Mouse (Mus musculus) ES-E14 (cell line): ENCODE results near the gene Mpzl3. TPM values are rescaled to one million over a fixed set of nuclear protein-coding genes. Genes with fewer than 3 reads are reported as not detected.

Experiments used
- DNase-seq: peaks from one replicate; pipeline ENCODE4 v3.0.0-alpha.2; 2013; ENCODE audit warnings: low read depth, low spot score
- H3K27ac ChIP-seq: 2 replicates; pipeline ENCODE4 v1.5.1; 2012; ENCODE audit warnings: low read depth, mild to moderate bottlenecking, low read length, moderate library complexity, mixed read lengths; ENCODE audit not compliant: poor library complexity, insufficient read depth, severe bottlenecking
- H3K36me3 ChIP-seq: 2 replicates; pipeline ENCODE4 v1.6.1; 2012; ENCODE audit warnings: mild to moderate bottlenecking, low read length, moderate library complexity, mixed read lengths; ENCODE audit not compliant: control insufficient read depth, poor library complexity, insufficient read depth, severe bottlenecking
- H3K4me1 ChIP-seq, 2 experiments: fragments of 150-350 bp in 1 of 2; sonication (generic) in 1 of 2; 2 replicates each; pipeline ENCODE4 v1.6.1; 2012; ENCODE audit warnings: low read length in 2 of 2, mild to moderate bottlenecking in 1 of 2, mixed read lengths in 1 of 2; ENCODE audit not compliant: control insufficient read depth in 2 of 2, insufficient read depth in 2 of 2, poor library complexity in 1 of 2
- H3K4me3 ChIP-seq, 2 experiments: fragments of 150-350 bp in 1 of 2; sonication (generic) in 1 of 2; 2 replicates each; pipeline ENCODE4 v1.5.1; 2012; ENCODE audit warnings: low read length in 2 of 2, low read depth in 1 of 2, mild to moderate bottlenecking in 1 of 2, mixed read lengths in 1 of 2; ENCODE audit not compliant: insufficient read depth in 1 of 2, poor library complexity in 1 of 2, severe bottlenecking in 1 of 2
- H3K9ac ChIP-seq: 2 replicates; pipeline ENCODE4 v1.6.1; 2012; ENCODE audit warnings: low read depth, mild to moderate bottlenecking, low read length, mixed read lengths; ENCODE audit not compliant: poor library complexity, insufficient read depth, severe bottlenecking
- H3K9me3 ChIP-seq: fragments of 150-350 bp; sonication (generic); 2 replicates; pipeline ENCODE4 v1.6.1; 2012; ENCODE audit warnings: low read depth, mild to moderate bottlenecking, low read length; ENCODE audit not compliant: control insufficient read depth, insufficient read depth
- CHD2 ChIP-seq: IDR thresholded peaks from 2 replicates; pipeline ENCODE4 v1.6.1; 2014; ENCODE audit warnings: mild to moderate bottlenecking, low read depth, low read length, inconsistent platforms
- HCFC1 ChIP-seq: IDR thresholded peaks from 2 replicates; pipeline ENCODE4 v1.6.1; 2012; ENCODE audit warnings: low read length, inconsistent platforms, borderline replicate concordance; ENCODE audit not compliant: insufficient read depth
- MAFK ChIP-seq: IDR thresholded peaks from 2 replicates; pipeline ENCODE4 v1.6.1; 2014; ENCODE audit warnings: mild to moderate bottlenecking, low read depth, low read length, inconsistent platforms; ENCODE audit not compliant: insufficient read depth
- ZC3H11A ChIP-seq: IDR thresholded peaks from 2 replicates; pipeline ENCODE4 v1.6.1; 2012; ENCODE audit warnings: low read depth, mild to moderate bottlenecking, inconsistent platforms, low read length, borderline replicate concordance
- ZNF384 ChIP-seq: IDR thresholded peaks from 2 replicates; pipeline ENCODE4 v1.6.1; 2012; ENCODE audit warnings: low read depth, low read length, inconsistent platforms
- in situ Hi-C, 2 experiments: fragments of 600-800 bp; cut with MboI; formaldehyde crosslinking; loops; one replicate each; pipeline ENCODE4 v1.15.1; 2025; ENCODE audit warnings: low sequenced_read_pairs in 2 of 2, inconsistent platforms in 1 of 2; ENCODE audit not compliant: unreplicated experiment in 2 of 2
- total RNA-seq: library from RNA; depleted of rRNA; stranded (reverse); fragments of 300-350 nt; gene quantifications from 2 replicates; pipeline ENCODE4 v1.2.3, GENCODE M21; 2012

Gene Mpzl3
- total RNA-seq, 1 experiment, result 5.0 TPM

DNA sequence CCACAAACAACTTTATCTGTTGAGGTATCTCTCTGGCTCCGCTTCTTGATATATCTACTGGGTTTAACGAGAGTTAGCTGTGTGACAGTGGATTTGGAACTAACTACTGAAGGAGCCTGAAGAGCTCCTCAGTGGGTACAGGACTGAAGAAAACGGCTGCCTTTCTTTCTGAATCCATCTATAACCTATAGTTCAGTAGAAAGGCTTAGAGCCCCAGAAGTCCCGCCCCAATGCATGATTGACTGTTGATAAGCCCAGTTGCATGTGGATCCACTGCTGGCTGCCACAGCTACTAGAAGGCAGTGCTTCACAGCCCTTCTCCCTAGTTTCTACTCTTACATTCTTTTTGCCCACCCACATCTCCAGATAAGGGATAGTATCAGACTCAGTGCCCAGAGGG is 44.5 kb upstream of the Mpzl3 start:
- in situ Hi-C loops, result no loop called here
- no peaks in the 10 kb centered on the region for H3K9me3 ChIP-seq
- H3K4me1 ChIP-seq, result no peaks in the 10 kb centered on the region; a peak in 1 of 4 replicates
- no peak overlapping the region for H3K27ac ChIP-seq
- no peak for DNase-seq
- no peak overlapping the region for H3K4me3 ChIP-seq
- no peaks in the 10 kb centered on the region for H3K36me3 ChIP-seq
- H3K9ac ChIP-seq, result no peak overlapping the region
- no peak for TF ChIP-seq HCFC1
- no peak for TF ChIP-seq MAFK
- TF ChIP-seq CHD2, result no peak
- no peak for TF ChIP-seq ZC3H11A
- TF ChIP-seq ZNF384, result no peak

DNA sequence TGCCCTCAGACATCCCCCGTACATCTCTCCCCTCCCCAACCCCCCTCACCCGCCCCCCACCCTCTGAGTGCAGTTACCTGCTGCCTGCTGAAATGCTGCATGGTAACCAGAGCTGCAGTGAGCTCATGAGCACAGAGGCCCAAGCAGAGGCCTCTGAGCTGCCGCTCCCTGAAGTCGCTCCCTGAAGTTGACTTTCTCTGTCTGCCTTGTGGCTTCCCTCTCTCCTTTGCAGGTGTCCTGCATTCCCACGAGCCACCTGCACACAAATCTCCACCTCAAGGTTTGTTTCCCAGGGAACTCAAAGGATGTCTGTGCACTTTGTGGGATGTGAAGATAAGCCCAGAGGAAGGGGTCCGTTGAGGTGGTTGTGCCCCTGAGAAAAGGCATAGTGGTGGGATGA is 43.7 kb upstream of the Mpzl3 start:
- in situ Hi-C loops, result no loop called here
- TF ChIP-seq MAFK, result no peak
- no peak for TF ChIP-seq ZC3H11A
- no peak for TF ChIP-seq ZNF384
- no peak for TF ChIP-seq CHD2
- TF ChIP-seq HCFC1, result no peak
- Histone ChIP-seq H3K27ac (no peak overlapping the region), H3K9me3 (no peaks in the 10 kb centered on the region), H3K36me3 (no peaks in the 10 kb centered on the region), H3K9ac (no peak overlapping the region), H3K4me1 (no peaks in the 10 kb centered on the region; a peak in 1 of 4 replicates), H3K4me3 (no peak overlapping the region)
- DNase-seq, result no peak

DNA sequence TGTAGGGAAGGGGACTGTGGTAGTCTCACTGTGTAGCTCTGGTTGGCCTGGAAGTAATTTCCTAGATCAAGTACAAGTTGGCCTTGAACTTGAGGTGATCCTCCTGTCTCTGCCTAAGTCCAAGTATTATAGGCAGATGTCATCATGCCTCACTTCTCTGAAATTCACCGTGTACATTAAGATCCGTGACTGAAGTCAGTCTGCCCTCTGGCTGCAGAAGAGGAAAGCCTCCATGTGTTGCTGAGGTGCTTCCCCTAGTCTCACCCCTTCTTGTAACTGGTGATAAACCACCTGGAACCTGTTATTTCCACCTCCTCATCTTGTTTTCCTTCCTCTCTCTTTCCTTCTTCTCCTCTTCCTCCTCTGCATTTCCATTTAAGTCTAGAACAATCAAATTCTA is 40.1 kb upstream of the Mpzl3 start:
- Histone ChIP-seq H3K27ac (no peak overlapping the region), H3K9me3 (no peaks in the 10 kb centered on the region), H3K4me1 (no peaks in the 10 kb centered on the region), H3K4me3 (no peak overlapping the region), H3K9ac (no peak overlapping the region), H3K36me3 (no peaks in the 10 kb centered on the region)
- TF ChIP-seq HCFC1 (no peak), MAFK (no peak), ZNF384 (no peak), ZC3H11A (no peak), CHD2 (no peak)
- in situ Hi-C loops, result no loop called here
- DNase-seq, result no peak

DNA sequence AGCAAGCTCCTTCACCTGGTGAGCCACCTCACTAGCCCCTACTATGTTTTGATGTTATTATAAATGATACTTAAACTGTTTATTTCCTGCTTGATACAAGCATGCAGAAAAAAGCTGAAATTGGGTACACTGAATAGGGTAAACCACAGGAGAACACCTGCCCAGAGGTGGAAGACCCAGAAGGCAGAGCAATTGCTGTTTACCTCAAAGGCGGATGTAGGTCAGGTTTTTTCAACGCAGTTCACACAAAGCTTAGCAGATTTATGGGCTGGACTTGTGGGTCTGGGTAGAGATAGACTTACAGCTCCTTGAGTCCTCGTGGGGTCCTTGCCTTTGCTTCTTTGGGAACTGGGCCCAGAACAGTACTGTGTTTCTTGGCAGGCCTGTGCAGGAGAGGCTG is 39.1 kb upstream of the Mpzl3 start:
- no peak overlapping the region for H3K27ac ChIP-seq
- in situ Hi-C loops, result no loop called here
- no peaks in the 10 kb centered on the region for H3K36me3 ChIP-seq
- TF ChIP-seq CHD2 (no peak), MAFK (no peak), ZC3H11A (no peak), HCFC1 (no peak), ZNF384 (no peak)
- H3K4me1 ChIP-seq, result no peaks in the 10 kb centered on the region
- no peak overlapping the region for H3K4me3 ChIP-seq
- DNase-seq, result no peak
- H3K9ac ChIP-seq, result no peak overlapping the region
- no peaks in the 10 kb centered on the region for H3K9me3 ChIP-seq

DNA sequence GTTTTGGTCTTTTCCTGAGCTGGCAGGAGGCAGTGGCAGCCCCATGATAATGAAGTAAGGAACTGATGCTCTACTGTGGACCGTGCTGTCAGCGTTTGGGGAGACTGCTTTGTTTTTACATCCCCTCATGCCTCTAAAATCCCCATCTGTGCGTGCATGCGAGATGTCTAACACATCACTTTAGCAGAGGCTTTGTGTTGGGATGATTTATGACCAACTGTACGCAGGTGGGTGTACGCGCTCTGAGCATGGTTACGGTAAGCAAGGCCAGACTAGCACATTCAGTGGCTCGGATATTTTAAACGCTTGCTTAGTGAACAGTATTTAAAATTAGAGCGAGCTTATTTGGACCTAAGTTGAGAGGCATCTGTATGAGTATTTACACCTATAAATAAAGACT is 37.0 kb upstream of the Mpzl3 start:
- in situ Hi-C loops, result no loop called here
- no peaks in the 10 kb centered on the region for H3K4me1 ChIP-seq

More for the DNA sequence above, 37.0 kb upstream of the Mpzl3 start:
- no peak overlapping the region for H3K4me3 ChIP-seq
- no peak overlapping the region for H3K27ac ChIP-seq
- no peak for DNase-seq
- no peak overlapping the region for H3K9ac ChIP-seq
- no peaks in the 10 kb centered on the region for H3K36me3 ChIP-seq
- no peaks in the 10 kb centered on the region for H3K9me3 ChIP-seq
- TF ChIP-seq ZC3H11A, result no peak
- TF ChIP-seq CHD2, result no peak
- no peak for TF ChIP-seq ZNF384
- TF ChIP-seq MAFK, result no peak
- no peak for TF ChIP-seq HCFC1
